Mouse (Mus musculus): Measurements from ENCODE around the gene Cyb5r3. TPM values are rescaled to one million over a fixed set of nuclear protein-coding genes. Genes with fewer than 3 reads are reported as not detected.

The Cyb5r3 gene
- total and polyA plus RNA-seq, 3 experiments = 22.6 to 67.0 TPM; not detected in 1

- no peaks in the 10 kb centered on the region for H3K9me3 ChIP-seq (replicated peaks; ENCODE audit: insufficient read depth, low read length)
- H3K4me1 ChIP-seq (ENCODE audit: control insufficient read depth in 1 of 2, insufficient read depth in 2 of 2, low read length in 2 of 2) = peaks cover 0 to 7% of the 10 kb centered on the region in 2 experiments; a peak in 1 of 4 replicates
- H3K4me3 ChIP-seq (ENCODE audit: control insufficient read depth in 1 of 2, insufficient read depth in 1 of 2, low read depth in 2 of 2, low read length in 2 of 2) = no peak overlapping the region
- DNase-seq (ENCODE audit: low read depth, low spot score) = no peak
- H3K27ac ChIP-seq (ENCODE audit: control insufficient read depth, low read depth, low read length) = no peak overlapping the region
- H3K9ac ChIP-seq (ENCODE audit: control insufficient read depth, low read depth, low read length, poor library complexity, severe bottlenecking) = no peak overlapping the region
- 0 out of 4 replicates have a peak, but pooled peaks cover 0 to 2% of the 10 kb centered on the region in 2 experiments for H3K36me3 ChIP-seq (ENCODE audit: control insufficient read depth in 1 of 2, insufficient read depth in 2 of 2, low read length in 2 of 2)
- no peaks in the 10 kb centered on the region for H3K79me2 ChIP-seq (ENCODE audit: control insufficient read depth, insufficient read depth, low read length, poor library complexity)
- TF ChIP-seq NELFE (IDR thresholded peaks at IDR 0.05; ENCODE audit: low read depth, low read length) = no peak
- no peak for TF ChIP-seq ZC3H11A (IDR thresholded peaks at IDR 0.05; ENCODE audit: low read depth, low read length)
- no peak for TF ChIP-seq MXI1 (IDR thresholded peaks at IDR 0.05; ENCODE audit: low read depth, low read length)
- TF ChIP-seq RAD21 (IDR thresholded peaks at IDR 0.05; ENCODE audit: low read depth, low read length) = no peak
- H3K27me3 ChIP-seq (ENCODE audit: control insufficient read depth in 1 of 2, insufficient read depth in 2 of 2, low read length in 2 of 2) = no peaks in the 10 kb centered on the region
These were observed 10.4 kb downstream of the Cyb5r3 start for GRCm38 (mm10) chr15:83162001-83162400.

GRCm38 (mm10) chr15:83161062-83161748, 11.2 kb downstream of the Cyb5r3 start:
- 0 out of 4 replicates have a peak, but pooled peaks cover 0 to 2% of the 10 kb centered on the region in 2 experiments for H3K36me3 ChIP-seq (ENCODE audit: control insufficient read depth in 1 of 2, insufficient read depth in 2 of 2, low read length in 2 of 2)
- no peaks in the 10 kb centered on the region for H3K27me3 ChIP-seq (ENCODE audit: control insufficient read depth in 1 of 2, insufficient read depth in 2 of 2, low read length in 2 of 2)
- DNase-seq (ENCODE audit: low read depth, low spot score) = no peak
- no peak overlapping the region for H3K9ac ChIP-seq (ENCODE audit: control insufficient read depth, low read depth, low read length, poor library complexity, severe bottlenecking)
- H3K27ac ChIP-seq (ENCODE audit: control insufficient read depth, low read depth, low read length) = no peak overlapping the region
- TF ChIP-seq KAT2A (conservative IDR thresholded peaks at IDR 0.05; ENCODE audit: low read depth, low read length) (no peak), POLR2A (IDR thresholded peaks at IDR 0.05; ENCODE audit: control insufficient read depth in 1 of 2, insufficient read depth in 1 of 2, low read depth in 1 of 2, low read length in 2 of 2, poor library complexity in 1 of 2) (no peak), NELFE (IDR thresholded peaks at IDR 0.05; ENCODE audit: low read depth, low read length) (no peak), MEF2A (IDR thresholded peaks at IDR 0.05; ENCODE audit: extremely low read depth, insufficient replicate concordance, low read depth, low read length, poor library complexity, severe bottlenecking) (no peak), CHD1 (IDR thresholded peaks at IDR 0.05; ENCODE audit: low read depth, low read length) (no peak), ZMIZ1 (IDR thresholded peaks at IDR 0.05; ENCODE audit: low read depth, low read length) (no peak), NRF1 (IDR thresholded peaks at IDR 0.05; ENCODE audit: insufficient read depth, low read depth, low read length, poor library complexity, severe bottlenecking) (no peak), TAL1 (IDR thresholded peaks at IDR 0.05; ENCODE audit: low read length) (no peak), SIN3A (IDR thresholded peaks at IDR 0.05; ENCODE audit: low read length) (no peak), MAZ (IDR thresholded peaks at IDR 0.05; ENCODE audit: low read depth, low read length) (no peak), ETS1 (IDR thresholded peaks at IDR 0.05; ENCODE audit: low read depth, low read length) (no peak), RAD21 (IDR thresholded peaks at IDR 0.05; ENCODE audit: low read depth, low read length) (no peak), HCFC1 (IDR thresholded peaks at IDR 0.05; ENCODE audit: low read depth, low read length) (no peak), ZKSCAN1 (IDR thresholded peaks at IDR 0.05; ENCODE audit: low read depth, low read length) (no peak), TCF12 (IDR thresholded peaks at IDR 0.05; ENCODE audit: low read depth, low read length) (no peak), POLR2AphosphoS2 (IDR thresholded peaks at IDR 0.05; ENCODE audit: low read length) (no peak), TBP (IDR thresholded peaks at IDR 0.05; ENCODE audit: low read depth, low read length) (no peak), POLR2AphosphoS5 (IDR thresholded peaks at IDR 0.05; ENCODE audit: borderline replicate concordance, low read depth, low read length) (no peak), USF2 (IDR thresholded peaks at IDR 0.05; ENCODE audit: borderline replicate concordance in 1 of 2, insufficient read depth in 1 of 2, low read depth in 1 of 2, low read length in 2 of 2) (no peak)
- no peak overlapping the region for H3K4me3 ChIP-seq (ENCODE audit: control insufficient read depth in 1 of 2, insufficient read depth in 1 of 2, low read depth in 2 of 2, low read length in 2 of 2)
- H3K79me2 ChIP-seq (ENCODE audit: control insufficient read depth, insufficient read depth, low read length, poor library complexity) = no peaks in the 10 kb centered on the region
- H3K4me1 ChIP-seq (ENCODE audit: control insufficient read depth in 1 of 2, insufficient read depth in 2 of 2, low read length in 2 of 2) = peaks cover 0 to 7% of the 10 kb centered on the region in 2 experiments; a peak in 1 of 4 replicates
- no peaks in the 10 kb centered on the region for H3K9me3 ChIP-seq (replicated peaks; ENCODE audit: insufficient read depth, low read length)
